Mouse (Mus musculus) thymus, adult 2 months (tissue): ENCODE data around the gene Mrps27. TPM values are rescaled to one million over a fixed set of nuclear protein-coding genes. Genes with fewer than 3 reads are reported as not detected.

ENCODE experiments used
- DNase-seq: peaks from one replicate; pipeline ENCODE4 v3.0.0; 2021
- H3K27ac ChIP-seq: fragments of 200-500 bp; 2 replicates; pipeline ENCODE4 v1.5.1; 2012; ENCODE audit warnings: low read length, control low read depth; ENCODE audit not compliant: control insufficient read depth, insufficient read depth
- H3K27me3 ChIP-seq: fragments of 200-500 bp; 2 replicates; pipeline ENCODE4 v1.6.1; 2012; ENCODE audit warnings: mild to moderate bottlenecking, low read length, moderate library complexity, mixed read lengths; ENCODE audit not compliant: control insufficient read depth, insufficient read depth
- H3K36me3 ChIP-seq: fragments of 200-500 bp; 2 replicates; pipeline ENCODE4 v1.6.1; 2012; ENCODE audit warnings: mild to moderate bottlenecking, low read length, moderate library complexity; ENCODE audit not compliant: control insufficient read depth, insufficient read depth
- H3K4me1 ChIP-seq: fragments of 200-500 bp; replicated peaks from 2 replicates; pipeline ENCODE4 v1.6.1; 2012; ENCODE audit warnings: low read length; ENCODE audit not compliant: control insufficient read depth, insufficient read depth
- H3K4me3 ChIP-seq: fragments of 200-500 bp; 2 replicates; pipeline ENCODE4 v1.5.1; 2012; ENCODE audit warnings: mild to moderate bottlenecking, low read length, control low read depth, moderate library complexity; ENCODE audit not compliant: control insufficient read depth, insufficient read depth
- CTCF ChIP-seq: fragments of 200-500 bp; IDR thresholded peaks from 2 replicates; pipeline ENCODE4 v1.5.1; 2012; ENCODE audit warnings: mild to moderate bottlenecking, control low read depth, low read length, moderate library complexity, borderline replicate concordance; ENCODE audit not compliant: control insufficient read depth, poor library complexity, insufficient read depth; ENCODE audit errors: extremely low read depth
- POLR2A ChIP-seq: fragments of 200-500 bp; IDR thresholded peaks from 2 replicates; pipeline ENCODE4 v1.6.1; 2012; ENCODE audit warnings: mild to moderate bottlenecking, low read length, control low read depth, moderate library complexity; ENCODE audit not compliant: control insufficient read depth, poor library complexity, insufficient read depth; ENCODE audit errors: extremely low read depth
- WGBS: fragments of 180-500 bp; shearing (Covaris S2); methylation state at CpG from one replicate; pipeline ENCODE4 v1.1.7; 2018; 5-methylcytosine and 5-hydroxymethylcytosine counted together
- polyA plus RNA-seq: library from polyadenylated mRNA; depleted of rRNA; stranded (reverse); fragments of >200 nt; gene quantifications from 2 replicates; pipeline ENCODE4 v1.2.3, GENCODE M21; 2012

Gene Mrps27
- polyA plus RNA-seq, 1 experiment = 12.7 TPM

DNA sequence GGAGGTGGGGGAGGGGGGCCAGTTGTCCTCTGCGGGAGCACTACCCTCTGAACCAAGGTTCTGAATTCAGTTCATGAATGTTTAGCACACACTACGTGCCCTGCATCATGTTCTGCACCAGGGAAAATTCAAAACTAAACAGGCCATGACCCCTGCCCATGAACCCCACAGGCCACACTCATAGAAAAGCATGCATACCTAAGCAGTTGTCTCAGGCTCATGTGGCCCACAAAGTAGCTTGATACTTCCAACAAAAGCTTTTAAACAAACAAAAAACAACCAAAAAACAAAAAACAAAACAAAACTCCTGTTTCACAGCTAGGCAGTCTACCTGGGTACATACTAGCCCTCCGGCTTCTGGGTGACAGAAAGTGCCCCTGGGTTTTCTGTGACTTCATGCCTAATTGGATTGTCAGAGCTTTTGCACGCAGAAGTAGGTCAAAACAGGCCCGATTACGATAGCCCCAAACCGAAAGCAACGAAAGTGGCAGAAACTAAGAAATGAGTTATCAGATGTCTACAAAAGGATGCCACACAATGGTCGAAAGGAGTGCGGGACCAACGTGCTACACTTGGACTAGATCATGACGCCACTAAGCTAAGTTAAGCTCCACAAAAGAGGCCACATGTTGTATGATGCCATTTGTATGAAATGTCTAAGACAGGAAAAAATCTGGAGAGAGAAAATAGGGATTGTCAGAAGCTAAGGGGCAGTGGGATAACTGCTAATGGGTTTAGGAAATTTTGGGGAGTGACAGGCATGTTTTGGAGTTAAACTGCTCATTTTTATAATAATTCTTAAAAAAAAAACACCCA is 98.1 kb downstream of the Mrps27 start:
- H3K4me3 ChIP-seq = no peak overlapping the region
- H3K27me3 ChIP-seq = no peaks in the 10 kb centered on the region
- 94% methylated on average over 12 of the region's 12 CpGs for WGBS
- TF ChIP-seq CTCF (no peak), POLR2A (no peak)
- H3K27ac ChIP-seq = no peak overlapping the region
- no peak for DNase-seq
- H3K36me3 ChIP-seq = no peaks in the 10 kb centered on the region
- no peaks in the 10 kb centered on the region for H3K4me1 ChIP-seq

DNA sequence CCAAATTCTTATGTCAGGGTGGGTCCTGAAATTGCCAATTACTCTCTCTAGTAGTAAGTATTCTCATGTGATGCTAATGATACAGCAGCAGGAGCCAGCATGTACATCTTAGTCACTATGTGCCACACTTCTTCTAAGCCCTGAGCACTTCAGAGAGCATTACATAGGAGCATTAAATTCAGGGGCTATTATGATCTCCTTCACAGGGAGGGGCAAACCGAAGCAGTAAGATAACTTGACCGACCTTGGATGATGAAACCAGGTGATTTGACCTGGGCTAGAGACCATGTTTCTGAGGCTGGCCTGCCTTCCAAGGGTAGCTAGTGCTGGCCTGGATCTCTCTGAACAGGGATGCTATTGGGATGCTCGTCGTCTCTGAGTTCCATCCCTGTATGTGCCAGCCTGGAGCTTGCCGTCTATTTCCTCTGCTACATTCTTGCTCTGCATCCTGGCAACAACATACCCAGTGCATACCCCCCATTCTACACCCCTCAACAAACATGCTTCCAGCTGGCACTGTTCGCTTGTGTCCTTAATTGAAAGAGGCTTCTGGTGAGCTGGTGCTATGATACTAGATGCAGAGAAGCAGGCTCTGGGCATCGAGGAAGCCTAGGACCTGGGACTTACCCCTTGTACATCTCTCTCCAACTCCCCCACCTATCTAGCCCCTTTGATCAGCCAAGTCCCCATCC is 99.0 kb downstream of the Mrps27 start:
- TF ChIP-seq CTCF = no peak
- TF ChIP-seq POLR2A = no peak
- H3K4me1 ChIP-seq = no peaks in the 10 kb centered on the region
- no peak for DNase-seq
- H3K27me3 ChIP-seq = no peaks in the 10 kb centered on the region
- no peak overlapping the region for H3K27ac ChIP-seq
- WGBS = 93% methylated on average over 7 of the region's 7 CpGs
- no peaks in the 10 kb centered on the region for H3K36me3 ChIP-seq
- H3K4me3 ChIP-seq = no peak overlapping the region

DNA sequence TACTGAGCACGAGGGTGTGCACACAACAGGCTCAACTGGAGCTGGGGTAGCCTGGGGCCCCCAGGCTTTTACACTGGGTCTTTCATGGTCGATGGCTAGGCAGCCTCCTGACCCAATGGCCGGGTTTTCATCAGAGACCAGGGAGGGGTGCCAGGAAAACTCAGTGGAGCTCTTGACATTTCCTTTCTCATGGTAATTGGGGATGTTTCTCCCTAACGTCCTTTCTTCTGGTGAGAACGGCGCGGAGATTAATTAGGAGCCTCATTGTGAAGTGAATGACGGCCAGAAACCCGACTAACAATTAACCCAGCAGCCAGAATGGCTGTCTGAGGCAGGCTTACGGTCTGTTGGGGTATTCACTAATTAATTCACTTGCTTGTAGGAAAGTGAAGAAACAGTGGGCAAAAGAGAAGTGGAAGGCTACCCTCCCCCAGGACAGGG is 99.9 kb downstream of the Mrps27 start:
- no peak for DNase-seq

DNA sequence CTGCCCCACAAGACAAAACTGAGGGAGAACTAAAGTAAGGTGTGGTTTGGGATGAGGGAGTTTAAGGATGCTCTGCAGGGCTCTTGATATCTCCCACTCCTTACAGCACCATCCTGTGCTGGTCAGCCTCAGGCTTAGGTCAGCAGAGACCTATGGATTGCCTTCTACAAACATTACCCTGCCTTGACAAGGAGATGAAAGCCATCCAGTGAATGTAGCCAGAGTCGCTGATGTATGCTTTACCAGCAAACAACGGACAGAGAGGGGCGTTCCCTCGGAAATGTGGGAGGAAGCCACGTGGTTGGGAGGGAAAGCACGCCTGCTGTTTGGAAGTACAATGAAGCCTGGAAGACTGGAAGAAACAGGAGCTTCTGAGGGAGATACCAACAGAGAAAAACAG is 100.3 kb downstream of the Mrps27 start:
- no peak for TF ChIP-seq POLR2A
- no peak for TF ChIP-seq CTCF
- no peak overlapping the region for H3K4me3 ChIP-seq
- no peak overlapping the region for H3K27ac ChIP-seq
- H3K4me1 ChIP-seq = no peaks in the 10 kb centered on the region
- WGBS = 4% methylated on average over 6 of the region's 6 CpGs
- no peaks in the 10 kb centered on the region for H3K27me3 ChIP-seq
- DNase-seq = no peak
- no peaks in the 10 kb centered on the region for H3K36me3 ChIP-seq

More for the DNA sequence above, 99.9 kb downstream of the Mrps27 start:
- TF ChIP-seq CTCF (no peak), POLR2A (no peak)
- no peaks in the 10 kb centered on the region for H3K4me1 ChIP-seq
- no peaks in the 10 kb centered on the region for H3K36me3 ChIP-seq
- no peak overlapping the region for H3K4me3 ChIP-seq
- 47% methylated on average over 10 of the region's 10 CpGs for WGBS
- no peak overlapping the region for H3K27ac ChIP-seq
- no peaks in the 10 kb centered on the region for H3K27me3 ChIP-seq

DNA sequence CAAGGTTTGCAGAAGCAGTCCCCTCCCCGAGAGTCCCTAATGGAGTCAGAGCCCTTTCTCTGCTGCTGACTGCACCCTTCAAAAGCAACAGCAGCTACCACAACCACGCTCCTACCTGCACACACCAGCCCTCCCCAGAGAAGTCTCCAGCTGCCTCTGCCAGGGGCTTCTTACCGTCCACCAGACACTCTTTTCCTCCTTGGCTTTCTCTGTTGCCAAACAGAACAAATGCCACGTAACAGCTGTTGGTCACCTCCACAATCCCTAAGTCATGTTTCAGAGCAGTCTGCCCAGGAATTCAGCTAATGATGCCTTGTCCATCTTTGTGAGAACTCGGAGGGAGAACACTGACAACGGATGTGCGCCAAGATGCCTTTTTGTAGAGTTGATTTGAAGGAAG is 102.4 kb downstream of the Mrps27 start:
- no peak for TF ChIP-seq POLR2A
- TF ChIP-seq CTCF = no peak
- no peaks in the 10 kb centered on the region for H3K36me3 ChIP-seq
- H3K4me1 ChIP-seq = no peaks in the 10 kb centered on the region
- no peak overlapping the region for H3K4me3 ChIP-seq
- 89% methylated on average over 7 of the region's 7 CpGs for whole genome bisulfite sequencing
- H3K27ac ChIP-seq = no peak overlapping the region
- no peak for DNase-seq
- H3K27me3 ChIP-seq = no peaks in the 10 kb centered on the region

DNA sequence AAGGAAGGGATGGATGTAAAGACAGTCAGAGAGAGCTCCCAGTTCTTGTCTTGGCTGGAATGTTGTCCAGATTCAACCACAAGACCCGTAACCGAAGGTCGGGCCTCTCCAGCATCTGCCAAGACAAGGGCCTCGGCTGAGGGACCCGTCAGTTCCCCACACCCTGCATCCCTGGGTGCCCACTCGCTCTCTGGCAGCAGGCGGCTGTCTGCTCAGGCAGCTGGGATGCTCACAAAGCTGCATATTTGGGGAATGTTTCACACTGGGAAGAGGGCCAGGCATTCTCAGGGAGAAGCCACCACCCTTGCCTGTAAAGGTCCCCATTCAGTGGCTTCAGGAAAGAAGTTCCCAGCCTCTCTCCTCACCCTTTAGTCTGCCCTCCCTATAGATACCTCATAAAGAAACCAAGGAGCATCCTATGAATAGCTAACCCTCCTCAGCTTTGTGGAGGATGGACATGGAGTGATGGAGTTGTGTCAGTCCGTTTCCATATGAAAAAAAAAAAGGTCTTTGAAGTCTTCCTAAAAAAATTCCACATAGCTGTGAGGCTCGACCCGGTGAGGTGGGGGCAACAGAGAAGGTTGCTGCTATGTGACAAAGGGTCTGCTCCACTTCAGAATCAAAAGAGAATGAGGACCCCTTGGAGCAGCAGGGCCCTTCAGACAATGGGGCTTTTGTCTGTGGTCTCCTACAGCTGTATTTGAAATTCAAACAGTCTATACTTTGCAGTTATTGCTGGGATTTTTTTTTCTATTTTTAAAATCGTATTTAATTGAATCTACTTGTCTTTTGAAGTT is 103.0 kb downstream of the Mrps27 start:
- Histone ChIP-seq H3K27me3 (no peaks in the 10 kb centered on the region), H3K4me1 (no peaks in the 10 kb centered on the region), H3K36me3 (no peaks in the 10 kb centered on the region), H3K27ac (no peak overlapping the region), H3K4me3 (no peak overlapping the region)
- TF ChIP-seq POLR2A (no peak), CTCF (no peak)
- 82% methylated on average over 11 of the region's 11 CpGs for WGBS
- no peak for DNase-seq
